Mouse (Mus musculus): ENCODE results near the gene Tlr9. TPM values are rescaled to one million over a fixed set of nuclear protein-coding genes. Genes with fewer than 3 reads are reported as not detected.

Tlr9 gene
- total RNA-seq, 2 experiments from 2014 or later, result 0.82 to 1.1 TPM

DNA sequence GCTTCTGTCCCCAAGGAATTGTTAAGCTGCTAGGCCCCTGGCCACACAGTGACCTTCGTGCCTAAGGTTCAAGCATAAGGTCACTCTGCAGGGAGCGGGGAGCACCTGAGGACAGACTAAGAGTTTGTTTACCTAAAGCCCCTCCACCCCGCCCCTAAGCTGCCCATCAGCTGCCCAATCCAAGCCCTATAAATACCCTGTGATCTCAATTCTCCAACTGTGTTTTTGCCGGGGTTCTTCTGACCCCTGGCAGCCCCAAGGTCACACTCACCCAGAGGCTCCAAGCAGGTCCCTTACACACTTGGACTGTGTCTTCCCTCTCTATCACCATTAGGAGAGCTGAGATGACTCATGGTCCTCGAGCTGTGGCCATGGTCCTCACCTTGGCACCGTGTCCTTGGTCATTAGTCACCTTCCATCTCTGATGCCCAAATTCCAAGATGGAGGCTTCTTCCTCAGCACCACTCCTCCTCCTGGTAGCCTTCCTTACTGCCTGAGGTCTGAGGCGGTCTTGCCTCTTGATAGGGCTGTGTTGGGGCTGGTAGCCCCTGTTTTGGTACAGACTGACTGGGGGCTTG lies 16.6 kb upstream of the Tlr9 start:
- DNase-seq (ENCODE audit: extremely low spot score in 1 of 2, low spot score in 2 of 2), result no peak
- peak overlapping the region; percentile 53 for H3K27ac ChIP-seq
- H3K4me3 ChIP-seq, result peak overlapping the region; percentile 6; the same call in 1 of the 2 replicates
- TF ChIP-seq CTCF (IDR thresholded peaks at IDR 0.05), result no peak
- intact Hi-C loops (cut with DNase I), result no loop called here

DNA sequence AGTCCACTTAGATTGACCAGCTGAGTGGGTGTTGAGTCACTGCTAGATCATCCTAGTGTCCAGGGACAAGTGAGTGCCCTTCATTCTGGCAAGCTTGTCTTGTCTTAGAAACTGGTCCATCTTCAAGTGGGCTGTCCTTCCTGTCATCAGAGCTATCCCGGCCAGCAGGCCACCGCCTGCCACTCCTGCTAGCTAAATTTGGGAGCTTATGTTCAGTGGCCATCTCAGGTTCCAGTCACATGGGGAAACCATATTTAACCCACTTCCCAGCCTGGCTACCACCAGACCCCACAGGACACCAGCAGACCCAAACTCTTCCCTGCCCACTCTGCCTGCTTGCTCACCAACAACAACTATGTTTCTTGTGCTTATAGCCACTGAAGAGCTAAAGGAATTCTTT lies 15.9 kb upstream of the Tlr9 start:
- intact Hi-C loops (cut with DNase I), result no loop called here
- DNase-seq (ENCODE audit: extremely low spot score in 1 of 2, low spot score in 2 of 2), result no peak
- peak overlapping the region; percentile 32 for H3K27ac ChIP-seq
- H3K4me3 ChIP-seq, result peak overlapping the region; percentile 11
- no peak for TF ChIP-seq CTCF (IDR thresholded peaks at IDR 0.05)

DNA sequence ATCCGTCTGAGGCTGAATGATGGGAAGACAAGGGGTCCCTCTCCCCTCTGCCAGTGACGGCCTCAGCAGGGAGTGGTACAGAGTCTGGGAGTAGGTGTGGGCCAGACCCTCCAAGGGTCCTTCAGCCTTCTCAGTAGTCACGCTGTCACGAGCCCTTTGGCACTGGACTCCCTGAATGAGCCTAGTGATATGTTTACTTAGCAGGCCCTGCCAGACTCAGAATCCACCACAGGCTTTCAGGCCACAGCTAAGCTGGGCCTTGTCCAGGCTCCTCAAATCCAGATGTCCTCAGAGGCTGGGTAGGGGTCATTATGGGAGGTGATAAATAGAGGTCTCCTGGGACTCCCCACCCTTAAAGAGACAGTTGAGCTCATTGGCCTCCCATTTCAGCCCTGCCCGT lies 14.2 kb upstream of the Tlr9 start:
- Histone ChIP-seq H3K27ac (no peak overlapping the region), H3K4me3 (no peak overlapping the region)
- intact Hi-C loops (cut with DNase I), result no loop called here
- TF ChIP-seq CTCF (IDR thresholded peaks at IDR 0.05), result no peak
- DNase-seq (ENCODE audit: extremely low spot score in 1 of 2, low spot score in 2 of 2), result no peak

DNA sequence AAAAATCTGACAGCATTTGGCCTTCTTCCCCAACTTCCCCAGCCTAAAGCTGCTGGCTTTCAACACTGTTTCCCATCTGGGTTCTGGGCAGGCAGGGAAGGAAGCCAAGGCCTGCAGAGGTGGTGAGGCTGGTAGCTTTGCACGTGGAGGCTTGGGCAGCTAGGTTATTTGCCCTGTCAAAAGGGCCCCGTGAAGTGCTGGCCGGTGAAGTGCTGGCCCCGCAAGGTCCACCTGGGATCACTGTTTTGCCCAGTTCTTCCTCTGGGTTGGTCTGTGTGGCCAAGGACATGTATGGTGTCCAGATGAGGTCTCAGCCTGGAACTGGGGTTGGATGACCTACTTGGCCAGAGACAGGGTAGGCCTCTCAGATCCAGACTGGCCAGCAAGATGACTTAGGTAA lies 12.4 kb upstream of the Tlr9 start:
- DNase-seq (ENCODE audit: extremely low spot score in 1 of 2, low spot score in 2 of 2), result no peak
- intact Hi-C loops (cut with DNase I), result loop anchor here (10.0 kb wide), 1 partner anchor 215 kb away; the partner anchor contains the start of gene Rpl29
- H3K4me3 ChIP-seq, result no peak overlapping the region
- TF ChIP-seq CTCF (IDR thresholded peaks at IDR 0.05), result no peak
- peak overlapping the region; percentile 54 for H3K27ac ChIP-seq

DNA sequence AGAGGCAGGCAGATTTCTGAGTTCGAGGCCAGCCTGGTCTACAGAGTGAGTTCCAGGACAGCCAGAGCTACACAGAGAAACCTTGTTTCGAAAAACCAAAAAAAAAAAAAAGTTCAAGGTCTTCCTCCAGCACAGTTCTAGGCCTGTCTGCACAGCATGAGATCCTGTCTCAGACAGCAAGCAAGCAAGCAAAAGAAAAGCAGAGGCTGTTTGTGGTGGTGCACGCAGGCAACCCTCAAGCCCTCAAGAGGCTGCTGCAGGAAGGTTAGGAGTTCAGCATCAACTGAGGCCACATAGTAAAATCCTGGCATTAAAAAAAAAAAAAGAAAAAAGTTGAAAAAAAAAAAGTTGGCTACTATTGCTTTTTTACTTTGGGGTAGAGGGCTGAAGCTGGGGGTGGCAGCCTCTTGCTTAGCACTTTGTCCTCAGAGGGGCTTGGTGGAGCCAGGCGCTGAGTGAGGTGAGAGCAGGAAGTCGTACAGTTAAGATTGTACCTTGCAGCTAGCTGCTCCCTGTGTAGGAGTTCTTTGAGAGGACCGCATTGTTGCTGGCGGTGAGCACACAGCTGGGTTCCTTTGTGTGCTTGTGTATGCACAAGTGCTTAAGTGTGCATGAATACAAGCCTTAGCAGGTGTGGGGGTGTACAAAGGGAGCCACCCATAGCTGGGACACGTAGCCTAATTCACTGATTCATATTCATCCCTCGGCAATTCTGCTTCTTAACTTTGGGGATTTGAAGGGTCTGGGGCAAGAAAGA lies 11.4 kb upstream of the Tlr9 start:
- Histone ChIP-seq H3K27ac (no peak overlapping the region; the same call in 1 of the 2 replicates), H3K4me3 (no peak overlapping the region; the same call in 1 of the 2 replicates)
- TF ChIP-seq CTCF (IDR thresholded peaks at IDR 0.05), result no peak
- no peak for DNase-seq (ENCODE audit: extremely low spot score in 1 of 2, low spot score in 2 of 2)
- intact Hi-C loops (cut with DNase I), result loop anchor here (10.0 kb wide), 1 partner anchor 214 kb away; the partner anchor contains the start of gene Rpl29

DNA sequence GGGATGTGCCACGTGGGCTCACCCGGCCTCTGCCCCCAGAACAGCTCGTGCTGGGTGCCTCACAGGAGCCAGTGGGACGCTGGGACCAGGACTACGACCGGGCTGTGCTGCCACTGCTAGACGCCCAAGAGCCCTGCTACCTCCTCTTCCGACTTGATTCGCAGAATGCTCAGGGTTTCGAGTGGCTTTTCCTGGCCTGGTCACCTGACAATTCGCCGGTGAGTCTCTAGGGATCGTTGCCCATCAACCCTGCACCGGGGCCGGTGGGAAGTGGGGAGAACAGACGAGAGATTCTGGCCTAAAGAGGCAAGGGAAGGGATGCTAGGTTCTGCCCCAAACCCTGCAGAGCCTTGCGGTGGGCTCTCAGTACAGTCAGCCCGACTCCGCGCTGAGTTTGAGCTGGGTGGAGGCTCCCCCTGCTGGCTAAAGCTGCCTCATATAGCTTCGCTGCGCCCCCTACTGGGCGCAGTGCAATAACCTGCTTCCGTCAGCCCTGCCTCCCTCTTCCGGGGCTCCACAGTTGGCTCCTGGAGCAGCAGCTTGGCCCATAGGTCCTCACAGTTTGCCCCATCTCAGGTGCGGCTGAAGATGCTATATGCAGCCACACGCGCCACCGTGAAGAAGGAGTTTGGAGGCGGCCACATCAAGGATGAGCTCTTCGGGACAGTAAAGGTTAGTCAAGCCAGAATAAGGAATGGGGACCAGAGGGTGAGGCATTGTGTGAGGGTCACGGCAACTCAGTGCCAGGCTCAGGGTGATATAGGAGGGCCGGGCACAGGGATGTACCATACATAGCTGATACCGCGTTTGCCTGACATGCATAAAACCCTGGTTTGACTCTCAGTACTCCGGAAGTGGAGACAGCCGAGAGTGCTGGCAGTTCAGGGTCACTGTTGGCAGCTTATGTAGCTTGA lies 10.5 kb upstream of the Tlr9 start:
- TF ChIP-seq CTCF (IDR thresholded peaks at IDR 0.05), result no peak; the same call in none of the 2 replicates
- peak overlapping the region; percentile 61 for H3K27ac ChIP-seq
- intact Hi-C loops (cut with DNase I), result loop anchor here (10.0 kb wide), 1 partner anchor 213 kb away; the partner anchor contains the start of gene Rpl29
- peak; percentile 81 to 82 for DNase-seq (ENCODE audit: extremely low spot score in 1 of 2, low spot score in 2 of 2)
- peak overlapping the region; percentile 29 for H3K4me3 ChIP-seq

DNA sequence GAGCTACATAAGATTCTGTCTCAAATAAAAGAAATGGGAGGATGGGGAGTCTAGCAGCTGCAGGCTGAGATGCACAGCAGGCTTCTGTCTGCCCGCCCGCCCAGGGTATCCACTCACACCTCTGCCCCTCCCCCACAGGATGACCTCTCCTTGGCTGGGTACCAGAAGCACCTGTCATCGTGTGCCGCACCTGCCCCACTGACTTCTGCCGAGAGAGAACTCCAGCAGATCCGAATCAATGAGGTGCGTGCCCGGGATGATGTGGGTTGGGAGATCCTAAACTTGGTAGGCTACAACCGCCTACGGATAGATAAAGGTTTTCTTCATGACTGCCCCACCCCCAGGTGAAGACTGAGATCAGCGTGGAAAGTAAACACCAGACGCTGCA lies 9.8 kb upstream of the Tlr9 start:
- no peak for DNase-seq (ENCODE audit: extremely low spot score in 1 of 2, low spot score in 2 of 2)
- intact Hi-C loops (cut with DNase I), result loop anchor here (10.0 kb wide), 1 partner anchor 212 kb away; the partner anchor contains the start of gene Rpl29
- no peak overlapping the region for H3K27ac ChIP-seq
- no peak for TF ChIP-seq CTCF (IDR thresholded peaks at IDR 0.05)
- no peak overlapping the region for H3K4me3 ChIP-seq

DNA sequence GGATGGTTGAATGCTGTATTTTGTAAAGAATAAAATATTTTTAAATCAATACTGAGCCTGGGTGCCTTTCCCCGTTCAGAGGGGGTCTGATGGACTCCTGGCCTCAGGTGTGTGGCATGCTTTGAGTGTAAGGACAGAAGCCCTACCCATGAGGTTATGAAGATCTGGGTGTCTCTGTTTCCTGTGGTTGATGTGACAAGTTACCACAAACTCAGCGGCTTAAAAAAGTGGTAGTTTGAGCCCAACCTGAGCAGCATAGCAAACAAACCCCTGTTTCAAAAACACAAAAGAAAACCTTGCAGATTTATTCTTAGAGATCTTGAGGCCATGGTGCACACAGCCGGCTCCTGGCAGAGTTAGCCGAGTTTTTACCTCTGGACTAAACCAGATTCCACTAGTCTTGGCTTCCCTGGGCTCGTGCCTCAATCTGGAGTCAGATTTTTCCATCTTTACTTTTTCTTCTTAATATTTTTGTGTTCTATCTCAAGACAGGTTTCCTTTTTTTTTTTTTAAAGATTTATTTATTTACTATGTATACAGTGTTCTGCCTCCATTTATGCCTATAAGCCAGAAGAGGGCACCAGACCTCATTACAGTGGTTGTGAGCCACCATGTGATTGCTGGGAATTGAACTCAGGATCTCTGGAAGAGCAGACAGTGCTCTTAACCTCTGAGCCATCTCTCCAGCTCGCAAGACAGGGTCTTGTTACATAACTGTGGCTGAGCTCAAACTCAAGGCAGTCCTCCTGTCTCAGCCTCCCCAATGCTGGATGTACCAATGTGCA lies 6.9 kb upstream of the Tlr9 start:
- peak; percentile 29 for TF ChIP-seq CTCF (IDR thresholded peaks at IDR 0.05)
- no peak for DNase-seq (ENCODE audit: extremely low spot score in 1 of 2, low spot score in 2 of 2)
- no peak overlapping the region for H3K4me3 ChIP-seq
- H3K27ac ChIP-seq, result no peak overlapping the region
- intact Hi-C loops (cut with DNase I), result loop anchor here (10.0 kb wide), 1 partner anchor 209 kb away; the partner anchor contains the start of gene Rpl29

DNA sequence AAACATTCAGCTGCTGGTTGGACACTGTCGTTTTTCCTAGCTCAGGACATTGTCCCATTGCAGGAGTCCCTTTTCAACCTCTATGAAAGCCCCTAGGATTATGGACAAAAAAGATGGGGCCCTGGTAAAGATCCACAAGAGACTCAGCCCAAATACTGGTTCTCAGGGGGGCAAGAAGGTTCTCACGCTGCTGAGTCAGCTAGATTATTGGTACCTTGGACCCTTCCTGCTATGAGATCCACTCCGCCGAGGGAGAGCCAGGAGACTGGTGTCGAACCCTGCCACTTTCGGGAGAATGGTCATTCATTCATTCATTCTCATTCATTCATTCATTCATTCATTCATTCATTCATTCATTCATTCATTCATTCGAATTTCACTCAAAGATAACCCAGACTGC lies 5.4 kb upstream of the Tlr9 start:
- intact Hi-C loops (cut with DNase I), result loop anchor here (10.0 kb wide), 1 partner anchor 208 kb away; the partner anchor contains the start of gene Rpl29
- H3K27ac ChIP-seq, result no peak overlapping the region
- no peak overlapping the region for H3K4me3 ChIP-seq
- DNase-seq (ENCODE audit: extremely low spot score in 1 of 2, low spot score in 2 of 2), result no peak
- TF ChIP-seq CTCF (IDR thresholded peaks at IDR 0.05), result no peak

DNA sequence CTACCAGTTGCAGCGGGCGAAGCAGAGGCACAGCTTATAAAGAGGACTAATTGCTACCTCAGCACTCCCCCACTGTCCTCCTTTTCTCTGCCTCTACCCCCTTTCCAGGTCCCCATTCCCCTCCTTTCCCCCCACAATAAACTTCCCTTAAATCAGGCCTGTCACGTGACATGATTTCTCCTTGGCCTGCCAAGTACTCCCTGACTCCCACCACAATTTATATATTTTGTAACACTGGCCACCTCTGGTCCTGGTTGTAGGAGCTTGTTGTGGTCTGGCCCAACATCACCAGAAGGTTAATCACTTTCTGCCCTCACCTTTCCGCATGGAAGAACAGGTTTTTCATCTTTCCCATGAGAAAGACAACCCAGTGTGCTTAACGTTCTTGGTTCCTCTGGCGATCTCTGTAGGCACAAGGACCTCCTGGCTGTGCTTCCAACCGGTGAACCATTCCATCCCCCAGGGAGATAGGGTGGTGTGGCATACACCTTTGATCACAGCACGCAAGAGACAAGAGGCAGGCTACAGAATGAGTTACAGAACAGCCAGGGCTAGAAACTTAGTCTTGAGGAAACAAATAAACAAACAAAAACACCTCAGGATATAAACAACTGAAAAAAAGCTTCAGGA lies 1.4 kb upstream of the Tlr9 start:
- intact Hi-C loops (cut with DNase I), result no loop called here
- DNase-seq (ENCODE audit: extremely low spot score in 1 of 2, low spot score in 2 of 2), result no peak

More for the DNA sequence above, 1.4 kb upstream of the Tlr9 start:
- H3K27ac ChIP-seq, result no peak overlapping the region
- no peak for TF ChIP-seq CTCF (IDR thresholded peaks at IDR 0.05)
- no peak overlapping the region for H3K4me3 ChIP-seq
